ENCODE assay signal across 9 mouse cellular contexts in genomic region chr10:5079945-5080468, GRCm38 (mm10). TPM values are rescaled to one million over a fixed set of nuclear protein-coding genes. Genes with fewer than 3 reads are reported as not detected.
DNase-seq lines count a peak whose midpoint lies in the region; ATAC-seq and TF ChIP-seq lines count a peak whose summit lies in the region.
"Had no signal": no experiment of that assay in that cellular context is flagged by ENCODE, and none has a peak within 500 bp of the region (broad histone marks: within the 10 kb centered on the region; RNA-seq: fewer than 3 reads in every experiment).

No protein-coding gene starts in this region.

- no peaks in the 10 kb centered on the region; the same call in 1 of the 2 replicates for H3K4me1 ChIP-seq in hindbrain, embryonic 16.5 days (ENCODE audit: control insufficient read depth, insufficient read depth, low read depth, low read length)
- no peaks in the 10 kb centered on the region for H3K4me1 ChIP-seq in hindbrain, embryonic 13.5 days (replicated peaks)
- peaks cover 9% of the 10 kb centered on the region for H3K4me1 ChIP-seq in heart, embryonic 15.5 days (replicated peaks)
- H3K4me1 ChIP-seq in limb, embryonic 14.5 days (ENCODE audit: control insufficient read depth, insufficient read depth, low read length) = peaks cover 6% of the 10 kb centered on the region
- H3K4me1 ChIP-seq in thymus, adult 2 months (replicated peaks; ENCODE audit: control insufficient read depth, insufficient read depth, low read length) = peaks cover 3% of the 10 kb centered on the region

- no peaks in the 10 kb centered on the region for H3K9me3 ChIP-seq in hindbrain, embryonic 16.5 days (ENCODE audit: control insufficient read depth, low read length)
- H3K9me3 ChIP-seq in hindbrain, embryonic 13.5 days = no peaks in the 10 kb centered on the region
- H3K9me3 ChIP-seq in heart, embryonic 15.5 days (replicated peaks) = no peaks in the 10 kb centered on the region
- no peaks in the 10 kb centered on the region for H3K9me3 ChIP-seq in limb, embryonic 14.5 days (ENCODE audit: control insufficient read depth, low read length)

- DNase-seq in CD4-positive, CD25-positive, alpha-beta regulatory T cell, adult 2 months (ENCODE audit: low read depth, low spot score) = peak; percentile 30
- peak; percentile 42 for DNase-seq in brain, embryonic 14.5 days (ENCODE audit: low read depth)
- peak; percentile 69 for DNase-seq in limb, embryonic 14.5 days (ENCODE audit: low spot score)
- DNase-seq in thymus, adult 2 months = peak; percentile 21
- no peak for DNase-seq in frontal cortex, postnatal 14 days (ENCODE audit: low spot score in 2 of 2)

- H3K9ac ChIP-seq in hindbrain, embryonic 16.5 days (ENCODE audit: low read depth, low read length) = no peak overlapping the region
- no peak overlapping the region for H3K9ac ChIP-seq in hindbrain, embryonic 13.5 days
- no peak overlapping the region for H3K9ac ChIP-seq in heart, embryonic 15.5 days
- H3K9ac ChIP-seq in limb, embryonic 14.5 days (ENCODE audit: low read depth, low read length, severe bottlenecking) = no peak overlapping the region

- ATAC-seq in hindbrain, embryonic 16.5 days = peak; percentile 40; the same call in 1 of the 2 replicates
- ATAC-seq in hindbrain, embryonic 13.5 days (ENCODE audit: low FRiP score) = no peak
- ATAC-seq in heart, embryonic 15.5 days (replicated peaks; ENCODE audit: insufficient number of reproducible peaks, insufficient read depth, low FRiP score, low read depth) = peak; percentile 60; the same call in 1 of the 2 replicates
- peak; percentile 68 for ATAC-seq in limb, embryonic 14.5 days (ENCODE audit: low FRiP score, low read depth)

- no peak overlapping the region for H3K4me2 ChIP-seq in hindbrain, embryonic 16.5 days (ENCODE audit: low read length)
- no peak overlapping the region for H3K4me2 ChIP-seq in hindbrain, embryonic 13.5 days
- H3K4me2 ChIP-seq in heart, embryonic 15.5 days = peak overlapping the region; percentile 4; the same call in 1 of the 2 replicates
- H3K4me2 ChIP-seq in limb, embryonic 14.5 days (replicated peaks; ENCODE audit: low read depth, low read length, severe bottlenecking) = no peak overlapping the region

- 61% methylated on average over 9 of the region's 9 CpGs for WGBS in hindbrain, embryonic 16.5 days
- 78% methylated on average over 9 of the region's 9 CpGs for WGBS in hindbrain, embryonic 13.5 days
- 29% methylated on average over 9 of the region's 9 CpGs for WGBS in heart, embryonic 15.5 days
- 32% methylated on average over 9 of the region's 9 CpGs for WGBS in limb, embryonic 14.5 days
- WGBS in thymus, adult 2 months = 6% methylated on average over 9 of the region's 9 CpGs

- H3K27ac ChIP-seq in hindbrain, embryonic 16.5 days (ENCODE audit: low read depth, low read length) = no peak overlapping the region
- no peak overlapping the region for H3K27ac ChIP-seq in hindbrain, embryonic 13.5 days
- 0 out of 2 replicates have a peak overlapping the region, but pooled peaks have one; percentile 32 for H3K27ac ChIP-seq in heart, embryonic 15.5 days
- H3K27ac ChIP-seq in limb, embryonic 14.5 days (replicated peaks; ENCODE audit: low read depth, low read length) = no peak overlapping the region
- peak overlapping the region; percentile 39; the same call in 1 of the 2 replicates for H3K27ac ChIP-seq in thymus, adult 2 months (ENCODE audit: control insufficient read depth, insufficient read depth, low read length)

- 0 out of 2 replicates have a peak, but pooled peaks cover 2% of the 10 kb centered on the region for H3K36me3 ChIP-seq in hindbrain, embryonic 16.5 days (ENCODE audit: control insufficient read depth, insufficient read depth, low read length)
- H3K36me3 ChIP-seq in hindbrain, embryonic 13.5 days = peaks cover 7% of the 10 kb centered on the region; the same call in 1 of the 2 replicates
- peaks cover 10% of the 10 kb centered on the region for H3K36me3 ChIP-seq in heart, embryonic 15.5 days
- H3K36me3 ChIP-seq in limb, embryonic 14.5 days (ENCODE audit: control insufficient read depth, insufficient read depth, low read length) = no peaks in the 10 kb centered on the region
- H3K36me3 ChIP-seq in thymus, adult 2 months (ENCODE audit: control insufficient read depth, insufficient read depth, low read length) = no peaks in the 10 kb centered on the region; the same call in 1 of the 2 replicates

- H3K4me3 ChIP-seq in hindbrain, embryonic 16.5 days (ENCODE audit: low read length) = no peak overlapping the region
- no peak overlapping the region for H3K4me3 ChIP-seq in hindbrain, embryonic 13.5 days
- H3K4me3 ChIP-seq in heart, embryonic 15.5 days = no peak overlapping the region
- no peak overlapping the region for H3K4me3 ChIP-seq in limb, embryonic 14.5 days (replicated peaks; ENCODE audit: low read length)
- H3K4me3 ChIP-seq in thymus, adult 2 months (ENCODE audit: control insufficient read depth, insufficient read depth, low read length) = no peak overlapping the region

- TF ChIP-seq POLR2A in brain, embryonic 14.5 days (IDR thresholded peaks at IDR 0.05; ENCODE audit: borderline replicate concordance, extremely low read depth, insufficient read depth, insufficient read length, poor library complexity, severe bottlenecking) = no peak
- TF ChIP-seq POLR2A in limb, embryonic 14.5 days (IDR thresholded peaks at IDR 0.05; ENCODE audit: borderline replicate concordance, extremely low read depth, insufficient read depth, insufficient read length) = no peak
- no peak for TF ChIP-seq POLR2A in thymus, adult 2 months (IDR thresholded peaks at IDR 0.05; ENCODE audit: control insufficient read depth, extremely low read depth, insufficient read depth, low read length, poor library complexity)

- TF ChIP-seq CTCF in brain, embryonic 14.5 days (IDR thresholded peaks at IDR 0.05; ENCODE audit: borderline replicate concordance, extremely low read depth, insufficient read depth, insufficient read length) = no peak
- no peak for TF ChIP-seq CTCF in thymus, adult 2 months (IDR thresholded peaks at IDR 0.05; ENCODE audit: borderline replicate concordance, control insufficient read depth, extremely low read depth, insufficient read depth, low read length, poor library complexity)

- H3K27me3 ChIP-seq in hindbrain, embryonic 16.5 days (replicated peaks; ENCODE audit: control insufficient read depth, insufficient read depth, low read length) = no peaks in the 10 kb centered on the region
- H3K27me3 ChIP-seq in hindbrain, embryonic 13.5 days = no peaks in the 10 kb centered on the region
- H3K27me3 ChIP-seq in heart, embryonic 15.5 days = no peaks in the 10 kb centered on the region
- no peaks in the 10 kb centered on the region for H3K27me3 ChIP-seq in limb, embryonic 14.5 days (ENCODE audit: control insufficient read depth, insufficient read depth, low read length)
- no peaks in the 10 kb centered on the region for H3K27me3 ChIP-seq in thymus, adult 2 months (ENCODE audit: control insufficient read depth, insufficient read depth, low read length)

RNA-seq across cellular contexts. Expression of gene Gm10097, which starts 11.0 kb away (rescaled TPM):
- polyA plus RNA-seq in hindbrain, embryonic 16.5 days (2015; fragmentation: Nextera tagmentation; extraction: Ambion mirVana) = 0.14 and 0.24 TPM in 2 replicates
- polyA plus RNA-seq in hindbrain, embryonic 13.5 days (2015; fragmentation: Nextera tagmentation; extraction: Ambion mirVana) = 0.09 and 0.12 TPM in 2 replicates
- not detected in 2 replicates for polyA plus RNA-seq in brain, embryonic 14.5 days (2012; rRNA removed)
- polyA plus RNA-seq in heart, embryonic 15.5 days (2015; fragmentation: Nextera tagmentation; extraction: Ambion mirVana) = 0.99 and 1.9 TPM in 2 replicates
- polyA plus RNA-seq in limb, embryonic 14.5 days (2012; rRNA removed) = 0.04 and 0.09 TPM in 2 replicates
- polyA plus RNA-seq in limb, embryonic 14.5 days (2014; fragmentation: Nextera tagmentation; extraction: Ambion mirVana) = 0.14 and 0.39 TPM in 2 replicates
- not detected in 2 replicates for polyA plus RNA-seq in thymus, adult 2 months (2012; rRNA removed)
- polyA plus RNA-seq: large intestine, adult 2 months had no signal

Comparison
In these comparisons a context has a peak if more than half of its experiments do, and no peak if none do; other contexts are left out.
1. H3K27ac ChIP-seq: peak in heart, embryonic 15.5 days (single experiment) and thymus, adult 2 months (single experiment); none in hindbrain, embryonic 16.5 days (single experiment), hindbrain, embryonic 13.5 days (single experiment) and limb, embryonic 14.5 days (single experiment).
2. DNase-seq: peak in CD4-positive, CD25-positive, alpha-beta regulatory T cell, adult 2 months (single experiment), brain, embryonic 14.5 days (single experiment), limb, embryonic 14.5 days (single experiment) and thymus, adult 2 months (single experiment); none in frontal cortex, postnatal 14 days (0 of 2).